Mouse (Mus musculus) CD4-positive, CD25-positive, alpha-beta regulatory T cell, adult 4 months (primary cell): ENCODE data around the gene Olfr589. TPM values are rescaled to one million over a fixed set of nuclear protein-coding genes. Genes with fewer than 3 reads are reported as not detected.
"Not testable (repeated sequence)": the region's sequence is repeated elsewhere in the genome, so short reads cannot be mapped to it uniquely, and the experiment has no call there.

Experiments
- ATAC-seq: one replicate; pipeline ENCODE4 v1.8.0; 2017
- polyA plus RNA-seq, 2 experiments: library from polyadenylated mRNA; unstranded; fragments of 100-300 nt; shearing (Covaris generic); gene quantifications; one replicate each; pipeline ENCODE4 v1.2.1; 2017

Olfr589 gene
- not detected for polyA plus RNA-seq

DNA sequence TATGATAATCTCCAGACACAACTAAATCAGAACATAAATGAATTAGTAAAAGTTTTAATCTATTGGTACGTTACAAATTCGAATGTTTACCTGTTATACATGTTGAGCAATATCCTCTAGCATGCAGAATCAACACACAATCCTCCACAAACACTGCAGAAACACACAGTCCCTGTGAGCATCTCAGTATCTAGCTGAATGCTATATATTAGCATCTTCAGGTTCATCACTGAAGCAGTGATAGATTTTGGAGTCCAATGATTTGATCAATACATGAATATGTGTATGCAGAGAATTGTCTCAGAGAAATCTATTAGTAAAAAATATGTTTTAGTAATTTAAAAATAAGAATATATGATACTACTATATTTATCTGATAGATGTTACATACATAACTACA, at the start of gene Olfr589:
Gene Olfr589, minus strand, starts transcription at position 101 of the 400 bp plus-strand sequence.
- no peak for ATAC-seq

DNA sequence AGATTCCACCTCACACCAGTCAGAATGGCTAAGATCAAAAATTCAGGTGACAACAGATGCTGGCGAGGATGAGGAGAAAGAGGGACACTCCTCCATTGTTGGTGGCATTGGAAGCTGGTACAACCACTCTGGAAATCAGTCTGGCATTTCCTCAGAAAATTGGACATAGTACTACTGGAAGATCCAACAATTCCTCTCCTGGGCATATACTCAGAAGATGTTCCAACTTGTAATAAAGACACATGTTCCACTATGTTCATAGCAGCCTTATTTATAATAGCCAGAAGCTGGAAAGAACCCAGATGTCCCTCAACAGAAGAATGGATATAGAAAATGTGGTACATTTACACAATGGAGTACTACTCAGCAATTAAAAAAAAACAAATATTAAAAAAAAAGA, 28.3 kb upstream of the Olfr589 start, which contains the start of gene Olfr592:
Gene Olfr592, plus strand, starts transcription at position 301 of the 400 bp plus-strand sequence.
- ATAC-seq = not testable (repeated sequence)

- ATAC-seq = no peak
Measured at GRCm38 (mm10) chr7:103178240-103178639, 22.1 kb upstream of the Olfr589 start, which contains the start of gene Olfr591. TSS of gene Olfr591 (minus strand) at chr7:103178340.

DNA sequence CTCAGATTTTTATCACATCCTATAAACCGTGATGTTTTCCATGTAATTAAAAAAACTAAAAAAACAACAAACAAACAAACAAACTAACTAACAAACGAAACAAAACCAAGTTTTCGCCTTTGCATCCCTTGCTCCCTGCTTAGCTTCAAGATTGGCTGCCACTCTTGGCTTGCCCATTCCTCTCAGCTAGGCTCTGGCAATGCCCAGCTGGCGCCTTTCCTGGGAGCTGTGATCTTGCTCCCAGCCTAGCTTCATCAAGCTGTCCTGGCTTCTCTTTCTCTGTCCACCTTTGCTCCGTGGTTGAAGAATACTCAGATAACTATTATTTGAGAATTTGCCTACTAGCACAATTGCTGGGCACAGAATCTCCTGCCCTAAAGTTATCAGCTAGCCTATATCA, 13.5 kb upstream of the Olfr589 start:
- ATAC-seq = no peak

GRCm38 (mm10) chr7:103140579-103140978, 15.6 kb downstream of the Olfr589 start, which contains the start of gene Olfr588-ps1:
TSS of gene Olfr588-ps1 (plus strand) at chr7:103140879.
- no peak for ATAC-seq

- ATAC-seq = no peak
Measured at GRCm38 (mm10) chr7:103125538-103125937, 30.6 kb downstream of the Olfr589 start, which contains the start of gene Olfr586. TSS of gene Olfr586 (minus strand) at chr7:103125638.

DNA sequence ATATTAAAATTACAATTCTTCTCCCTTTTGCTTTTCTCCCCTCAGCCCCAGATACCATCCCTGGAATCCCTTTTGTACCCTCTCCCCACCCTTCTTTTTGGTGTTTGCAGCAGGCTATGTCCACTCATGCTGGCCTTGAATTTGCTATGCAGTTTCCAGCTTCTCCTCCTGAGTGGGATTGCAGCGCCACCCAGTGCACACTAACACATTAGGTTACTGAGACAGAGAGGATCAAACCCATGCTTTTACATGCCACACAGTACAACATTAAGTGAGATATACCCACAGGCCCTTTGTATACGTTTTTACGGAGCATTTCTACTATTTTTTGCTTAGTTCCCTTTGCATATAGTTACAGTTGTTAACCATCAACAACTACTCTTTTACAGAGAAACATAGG, 36.8 kb downstream of the Olfr589 start:
- no peak for ATAC-seq

Other genes starting within 250 kb of the Olfr589 start
- gene Olfr571, start 238.8 kb downstream of the Olfr589 start, polyA plus RNA-seq = under 1 TPM in 1 of 2 experiments, not detected in 1; 0.07 TPM
- not detected for gene Olfr572, start 231.9 kb downstream of the Olfr589 start, polyA plus RNA-seq
- not detected for gene Olfr573-ps1, start 213.8 kb downstream of the Olfr589 start, polyA plus RNA-seq
- gene Olfr574, start 207.9 kb downstream of the Olfr589 start, polyA plus RNA-seq = not detected
- gene Olfr575, start 197.6 kb downstream of the Olfr589 start, polyA plus RNA-seq = not detected
- gene Olfr576, start 193.7 kb downstream of the Olfr589 start, polyA plus RNA-seq = not detected
- gene Olfr577, start 180.4 kb downstream of the Olfr589 start, polyA plus RNA-seq = not detected
- gene Olfr578, start 167.0 kb downstream of the Olfr589 start, polyA plus RNA-seq = not detected
- not detected for gene Olfr582, start 118.3 kb downstream of the Olfr589 start, polyA plus RNA-seq
- gene Olfr583, start 105.1 kb downstream of the Olfr589 start, polyA plus RNA-seq = not detected
- gene Olfr584, start 74.5 kb downstream of the Olfr589 start, polyA plus RNA-seq = not detected
- not detected for gene Olfr585, start 58.6 kb downstream of the Olfr589 start, polyA plus RNA-seq
- not detected for gene Olfr586, start 30.7 kb downstream of the Olfr589 start, polyA plus RNA-seq
- not detected for gene Olfr588-ps1, start 15.5 kb downstream of the Olfr589 start, polyA plus RNA-seq
- not detected for gene Olfr591, start 22.0 kb upstream of the Olfr589 start, polyA plus RNA-seq
- gene Olfr592, start 28.4 kb upstream of the Olfr589 start, polyA plus RNA-seq = not detected
- gene Olfr593, start 55.5 kb upstream of the Olfr589 start, polyA plus RNA-seq = not detected
- gene Olfr594, start 60.6 kb upstream of the Olfr589 start, polyA plus RNA-seq = not detected
- not detected for gene Usp17ld, start 96.1 kb upstream of the Olfr589 start, polyA plus RNA-seq
- not detected for gene Olfr596, start 149.3 kb upstream of the Olfr589 start, polyA plus RNA-seq
- not detected for gene Olfr597, start 160.0 kb upstream of the Olfr589 start, polyA plus RNA-seq
- gene Olfr598, start 167.2 kb upstream of the Olfr589 start, polyA plus RNA-seq = not detected
- gene Olfr599, start 179.6 kb upstream of the Olfr589 start, polyA plus RNA-seq = not detected
- not detected for gene Olfr600, start 193.3 kb upstream of the Olfr589 start, polyA plus RNA-seq
- gene Olfr601, start 206.3 kb upstream of the Olfr589 start, polyA plus RNA-seq = under 1 TPM in 1 of 2 experiments, not detected in 1; 0.19 TPM
- gene Olfr603, start 229.8 kb upstream of the Olfr589 start, polyA plus RNA-seq = under 1 TPM in 1 of 2 experiments, not detected in 1; 0.67 TPM